In the genomic region with DNA sequence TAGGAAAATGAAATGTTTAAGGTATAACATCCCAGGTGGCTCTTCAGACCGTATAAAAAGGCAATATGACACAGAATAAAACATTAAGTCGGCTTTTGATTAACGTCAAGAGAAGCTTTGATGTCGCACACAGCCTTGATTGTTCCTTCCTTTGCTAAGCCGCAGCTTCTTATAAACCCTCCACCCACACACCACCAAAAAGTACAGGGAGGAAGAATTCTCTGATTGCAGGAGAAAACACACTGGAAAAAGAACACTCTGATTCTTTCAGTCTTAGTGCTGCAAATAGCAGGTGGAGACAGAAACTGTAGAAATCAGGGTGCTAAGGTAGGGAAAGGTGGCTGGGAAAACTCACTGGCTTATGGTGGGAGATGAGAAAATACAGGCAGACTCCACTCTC, we compare ENCODE assay signal across 15 mouse cellular contexts.
DNase-seq lines count a peak whose midpoint lies in the region.
"Had no signal": no experiment of that assay in that cellular context is flagged by ENCODE, and none has a peak within 500 bp of the region (broad histone marks: within the 10 kb centered on the region; RNA-seq: fewer than 3 reads in every experiment).

No protein-coding gene starts in this region.

- intact Hi-C loops in left cerebral cortex, postnatal 4 days (cut with DNase I): no loop called here
- intact Hi-C loops in left cerebral cortex, postnatal 25 days (cut with DNase I): no loop called here

- DNase-seq in left cerebral cortex, adult 18-20 months (ENCODE audit: low spot score in 2 of 2): peak; percentile 2 to 12
- no peak for DNase-seq in left cerebral cortex, postnatal 4 days
- DNase-seq in right cerebral cortex, postnatal 36 days (ENCODE audit: low spot score in 2 of 2): peak; percentile 1 to 27
- DNase-seq in right cerebral cortex, postnatal 25 days: no peak
- peak; percentile 15 to 33 for DNase-seq in left cerebral cortex, postnatal 25 days (ENCODE audit: low spot score in 2 of 2)
- no peak for DNase-seq in cerebellum, adult 9-10 months
- DNase-seq: adrenal gland, adult 8-10 months; adrenal gland, postnatal 36 days; cerebellum, adult 11 months; cerebellum, adult 8-10 months; cerebellum, postnatal 25 days; gastrocnemius, postnatal 10 days; heart, adult 18-20 months; heart, postnatal 10 days; heart, postnatal 4 days had no signal

Comparison
In these comparisons a context has a peak if more than half of its experiments do, and no peak if none do; other contexts are left out.
1. DNase-seq: peak in left cerebral cortex, adult 18-20 months (2 of 2), right cerebral cortex, postnatal 36 days (2 of 2) and left cerebral cortex, postnatal 25 days (2 of 2); none in left cerebral cortex, postnatal 4 days (single experiment), right cerebral cortex, postnatal 25 days (single experiment) and cerebellum, adult 9-10 months (single experiment).